ENCODE assay signal across 9 mouse cellular contexts in the genomic region with DNA sequence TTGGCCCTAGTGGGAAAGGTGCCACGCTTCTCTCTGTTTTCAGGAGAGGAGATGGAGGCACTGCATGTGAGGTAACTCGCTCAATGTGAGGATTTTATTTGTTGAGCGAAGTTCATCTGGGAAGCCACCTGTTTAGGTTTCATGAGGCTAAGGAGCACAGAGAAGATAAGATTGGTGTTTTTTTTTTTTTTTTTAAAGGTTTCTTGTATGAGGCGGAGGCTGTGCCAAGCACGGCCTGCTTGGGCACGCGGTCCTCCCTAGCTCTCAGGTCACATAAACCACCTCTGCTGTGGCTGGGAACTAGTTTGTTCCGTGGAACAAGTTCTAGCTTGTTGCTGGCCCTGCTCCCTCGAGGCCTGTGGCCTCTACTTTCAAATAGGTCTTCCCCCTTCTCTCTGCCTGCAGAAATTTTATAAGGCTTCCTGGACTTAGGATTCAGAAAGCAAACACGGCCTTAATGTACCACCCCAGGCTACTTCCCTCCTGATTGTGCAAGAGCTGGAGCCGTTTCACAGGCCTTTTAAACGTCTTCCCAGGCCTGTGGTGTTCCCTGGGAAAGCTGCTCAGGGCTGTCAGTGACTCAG. TPM values are rescaled to one million over a fixed set of nuclear protein-coding genes. Genes with fewer than 3 reads are reported as not detected.
DNase-seq lines count a peak whose midpoint lies in the region; ATAC-seq lines count a peak whose summit lies in the region.
"Had no signal": no experiment of that assay in that cellular context is flagged by ENCODE, and none has a peak within 500 bp of the region (broad histone marks: within the 10 kb centered on the region; RNA-seq: fewer than 3 reads in every experiment).

No protein-coding gene starts in this region.

- ATAC-seq in kidney, embryonic 14.5 days (ENCODE audit: low FRiP score, low TSS enrichment), result no peak
- no peak for ATAC-seq in stomach, embryonic 14.5 days (ENCODE audit: insufficient number of reproducible peaks, insufficient read depth, low FRiP score, low read depth)
- no peak for ATAC-seq in monocyte, adult 5-6 weeks (replicated peaks; ENCODE audit: insufficient number of reproducible peaks, low FRiP score, low TSS enrichment, poor library complexity, severe bottlenecking)

- no peak overlapping the region for H3K4me2 ChIP-seq in kidney, embryonic 14.5 days (replicated peaks; ENCODE audit: low read depth, low read length)
- H3K4me2 ChIP-seq in stomach, embryonic 14.5 days (replicated peaks; ENCODE audit: low read depth, low read length), result no peak overlapping the region

- H3K4me1 ChIP-seq in kidney, embryonic 14.5 days (ENCODE audit: control insufficient read depth, insufficient read depth, low read length), result peaks cover 12% of the 10 kb centered on the region; the same call in 1 of the 2 replicates
- peaks cover 38% of the 10 kb centered on the region for H3K4me1 ChIP-seq in limb, embryonic 10.5 days
- peaks cover 36% of the 10 kb centered on the region; the same call in 1 of the 2 replicates for H3K4me1 ChIP-seq in stomach, embryonic 14.5 days (ENCODE audit: control insufficient read depth, insufficient read depth, low read length)

- peak; percentile 62 for DNase-seq in kidney, adult 11 months
- peak; percentile 28 for DNase-seq in c-Kit-positive CD71-positive TER-119-positive erythroid progenitor cells, embryonic 14.5 days (ENCODE audit: low spot score)
- DNase-seq in limb, embryonic 10.5 days (ENCODE audit: low spot score), result peak; percentile 24
- no peak for DNase-seq in natural killer cell, adult 2 months (ENCODE audit: low spot score in 2 of 2)
- no peak for DNase-seq in cerebellum, postnatal 10 days

- H3K4me3 ChIP-seq in kidney, embryonic 14.5 days (ENCODE audit: low read length), result no peak overlapping the region
- no peak overlapping the region for H3K4me3 ChIP-seq in limb, embryonic 10.5 days
- H3K4me3 ChIP-seq in stomach, embryonic 14.5 days (ENCODE audit: low read depth, low read length), result no peak overlapping the region
- H3K4me3 ChIP-seq: megakaryocyte, embryonic 14.5 days had no signal

- H3K36me3 ChIP-seq in kidney, embryonic 14.5 days (ENCODE audit: control insufficient read depth, insufficient read depth, low read length), result no peaks in the 10 kb centered on the region
- H3K36me3 ChIP-seq in limb, embryonic 10.5 days, result no peaks in the 10 kb centered on the region
- no peaks in the 10 kb centered on the region for H3K36me3 ChIP-seq in stomach, embryonic 14.5 days (ENCODE audit: control insufficient read depth, insufficient read depth, low read length)

- H3K9ac ChIP-seq in kidney, embryonic 14.5 days (ENCODE audit: low read depth, low read length), result no peak overlapping the region
- H3K9ac ChIP-seq in stomach, embryonic 14.5 days (replicated peaks; ENCODE audit: low read depth, low read length), result no peak overlapping the region

- no peaks in the 10 kb centered on the region for H3K27me3 ChIP-seq in kidney, embryonic 14.5 days (ENCODE audit: control insufficient read depth, insufficient read depth, low read length)
- no peaks in the 10 kb centered on the region for H3K27me3 ChIP-seq in limb, embryonic 10.5 days (ENCODE audit: low read depth, poor library complexity, severe bottlenecking)
- H3K27me3 ChIP-seq in stomach, embryonic 14.5 days (ENCODE audit: control insufficient read depth, insufficient read depth, low read length), result no peaks in the 10 kb centered on the region
- H3K27me3 ChIP-seq: megakaryocyte, embryonic 14.5 days had no signal

- no peaks in the 10 kb centered on the region for H3K9me3 ChIP-seq in kidney, embryonic 14.5 days (ENCODE audit: control insufficient read depth, low read length)
- H3K9me3 ChIP-seq in limb, embryonic 10.5 days (replicated peaks), result no peaks in the 10 kb centered on the region
- H3K9me3 ChIP-seq in stomach, embryonic 14.5 days (ENCODE audit: control insufficient read depth, low read depth, low read length), result no peaks in the 10 kb centered on the region
- H3K9me3 ChIP-seq: megakaryocyte, embryonic 14.5 days had no signal

- 70% methylated on average over 12 of the region's 12 CpGs for WGBS in kidney, embryonic 14.5 days
- WGBS in limb, embryonic 10.5 days, result 73% methylated on average over 12 of the region's 12 CpGs
- 65% methylated on average over 12 of the region's 12 CpGs for WGBS in stomach, embryonic 14.5 days

- no peak overlapping the region for H3K27ac ChIP-seq in kidney, embryonic 14.5 days (ENCODE audit: low read depth, low read length)
- H3K27ac ChIP-seq in limb, embryonic 10.5 days, result peak overlapping the region; percentile 66; the same call in 1 of the 2 replicates
- peak overlapping the region; percentile 44; the same call in 1 of the 2 replicates for H3K27ac ChIP-seq in stomach, embryonic 14.5 days (ENCODE audit: low read length)

RNA-seq across cellular contexts. Expression of a gene that starts 2.6 kb away (rescaled TPM):
- 134 and 136 TPM in 2 replicates for polyA plus RNA-seq in kidney, embryonic 14.5 days (2014; fragmentation: Nextera tagmentation; extraction: Ambion mirVana)
- 38.1 and 56.1 TPM in 2 replicates for polyA plus RNA-seq in limb, embryonic 10.5 days (2016; fragmentation: Nextera tagmentation; extraction: Ambion mirVana)
- polyA plus RNA-seq in stomach, embryonic 14.5 days (2014; fragmentation: Nextera tagmentation; extraction: Ambion mirVana), result 115 and 123 TPM in 2 replicates
- 238 to 392 TPM (median 322 TPM) in 3 replicates for total RNA-seq in monocyte, adult 5-6 weeks (2017)

RNA-seq across cellular contexts. Expression of a gene that starts 49.5 kb away (rescaled TPM):
- 34.3 and 59.6 TPM in 2 replicates for polyA plus RNA-seq in kidney, embryonic 14.5 days (2014; fragmentation: Nextera tagmentation; extraction: Ambion mirVana)
- 49.9 and 54.0 TPM in 2 replicates for polyA plus RNA-seq in limb, embryonic 10.5 days (2016; fragmentation: Nextera tagmentation; extraction: Ambion mirVana)
- 61.8 and 68.0 TPM in 2 replicates for polyA plus RNA-seq in stomach, embryonic 14.5 days (2014; fragmentation: Nextera tagmentation; extraction: Ambion mirVana)
- total RNA-seq in monocyte, adult 5-6 weeks (2017), result 63.5 to 85.3 TPM (median 69.9 TPM) in 3 replicates

RNA-seq across cellular contexts. Expression of a gene that starts 49.8 kb away (rescaled TPM):
- polyA plus RNA-seq in kidney, embryonic 14.5 days (2014; fragmentation: Nextera tagmentation; extraction: Ambion mirVana), result 96.8 and 137 TPM in 2 replicates
- polyA plus RNA-seq in limb, embryonic 10.5 days (2016; fragmentation: Nextera tagmentation; extraction: Ambion mirVana), result 80.4 and 81.9 TPM in 2 replicates
- polyA plus RNA-seq in stomach, embryonic 14.5 days (2014; fragmentation: Nextera tagmentation; extraction: Ambion mirVana), result 94.8 and 100 TPM in 2 replicates
- 42.3 to 45.1 TPM (median 43.5 TPM) in 3 replicates for total RNA-seq in monocyte, adult 5-6 weeks (2017)

Comparison
In these comparisons a context has a peak if more than half of its experiments do, and no peak if none do; other contexts are left out.
1. DNase-seq: peak in kidney, adult 11 months (single experiment), c-Kit-positive CD71-positive TER-119-positive erythroid progenitor cells, embryonic 14.5 days (single experiment) and limb, embryonic 10.5 days (single experiment); none in natural killer cell, adult 2 months (0 of 2) and cerebellum, postnatal 10 days (0 of 2).